Mouse (Mus musculus) layer of hippocampus, adult 2 months (tissue): ENCODE results near the gene Carmil1. TPM values are rescaled to one million over a fixed set of nuclear protein-coding genes. Genes with fewer than 3 reads are reported as not detected.
A peak's percentile ranks its signal among the peaks of the same experiment; 100 is the strongest.

Source experiments
- DNase-seq, 2 experiments: peaks; one replicate each; pipeline ENCODE4 v3.0.0; 2022; ENCODE audit warnings: low spot score in 2 of 2
- H3K27ac ChIP-seq: fragments of 200-600 bp; 2 replicates; pipeline ENCODE4 v1.8.1; 2022
- H3K4me3 ChIP-seq: fragments of 200-600 bp; 2 replicates; pipeline ENCODE4 v1.8.1; 2022; ENCODE audit warnings: mild to moderate bottlenecking
- CTCF ChIP-seq: fragments of 200-600 bp; conservative IDR thresholded peaks from 2 replicates; pipeline ENCODE4 v1.8.1; 2022; ENCODE audit warnings: antibody characterized with exemption, mild to moderate bottlenecking, moderate library complexity
- total RNA-seq, 2 experiments: library from RNA; stranded (reverse); gene quantifications; 2 replicates each; pipeline ENCODE4 v1.2.3; 2021

The Carmil1 gene
- total RNA-seq, 2 experiments from 2014 or later = 37.0 to 47.9 TPM

DNA sequence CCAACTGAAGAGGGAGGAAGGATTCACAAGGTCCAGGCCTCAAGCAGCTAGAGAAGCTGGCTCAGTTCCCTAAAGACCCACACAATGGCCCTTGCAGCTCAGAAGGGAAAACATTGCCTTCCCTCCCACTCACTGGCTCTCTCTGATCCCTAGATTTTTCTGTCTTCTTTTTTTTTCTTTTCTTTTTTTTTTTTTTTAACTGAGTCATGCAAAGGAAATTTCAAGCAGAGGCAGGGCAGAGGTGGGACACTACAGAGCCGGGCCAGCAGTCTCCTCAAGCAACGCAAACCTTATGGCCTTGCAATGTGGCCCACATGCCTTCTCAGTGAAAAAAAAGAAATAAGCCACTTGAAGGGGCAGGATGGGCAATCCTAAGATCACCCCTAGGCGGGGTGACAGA lies 33.2 kb downstream of the Carmil1 start:
- no peak for TF ChIP-seq CTCF
- no peak for DNase-seq
- H3K4me3 ChIP-seq = no peak overlapping the region
- 0 out of 2 replicates have a peak overlapping the region, but pooled peaks have one; percentile 20 for H3K27ac ChIP-seq

DNA sequence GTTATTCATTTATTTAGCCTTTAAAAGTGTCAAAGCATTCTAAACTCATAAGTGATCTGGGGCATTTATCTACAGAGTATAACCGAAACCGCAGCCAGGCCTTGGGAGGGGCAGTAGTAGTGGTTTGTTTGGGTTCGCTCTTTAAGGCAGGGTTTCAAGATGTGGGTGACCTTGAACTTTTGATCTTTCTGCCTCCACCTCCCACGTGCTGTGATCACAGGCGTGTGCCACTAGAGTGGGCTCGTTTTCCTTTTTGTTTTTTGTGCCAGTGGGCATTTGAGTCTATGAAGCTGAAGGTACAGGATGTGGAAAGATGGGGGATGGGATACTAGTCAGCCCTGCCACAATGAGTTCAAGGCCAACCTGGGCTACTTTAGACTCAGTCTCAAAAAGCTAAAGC lies 34.3 kb downstream of the Carmil1 start:
- TF ChIP-seq CTCF = no peak
- no peak overlapping the region for H3K27ac ChIP-seq
- no peak for DNase-seq
- H3K4me3 ChIP-seq = no peak overlapping the region

DNA sequence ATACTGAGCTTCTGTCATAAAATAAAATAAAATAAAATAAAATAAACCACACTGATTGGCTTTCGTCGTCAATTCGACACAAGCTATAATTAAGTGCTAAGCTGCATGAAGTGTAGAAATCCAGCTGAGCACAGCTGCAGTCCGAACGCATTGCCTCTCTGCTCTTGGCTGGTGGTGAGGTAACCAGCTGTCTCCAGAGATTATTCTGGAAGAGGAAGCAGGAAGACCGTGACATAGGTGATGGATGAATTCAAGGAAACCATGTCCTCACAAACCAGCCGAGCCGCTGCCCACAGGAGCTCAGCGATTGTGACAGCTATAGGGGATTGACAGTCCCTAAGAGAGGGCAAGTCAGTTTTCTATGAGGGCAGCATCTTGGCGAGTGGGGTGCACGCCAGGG lies 36.0 kb downstream of the Carmil1 start:
- DNase-seq = no peak
- TF ChIP-seq CTCF = no peak
- H3K4me3 ChIP-seq = no peak overlapping the region
- no peak overlapping the region for H3K27ac ChIP-seq

GRCm38 (mm10) chr13:24243964-24244363 lies 36.6 kb downstream of the Carmil1 start:
- H3K27ac ChIP-seq = no peak overlapping the region
- H3K4me3 ChIP-seq = no peak overlapping the region
- TF ChIP-seq CTCF = no peak
- DNase-seq = no peak

GRCm38 (mm10) chr13:24242429-24243106 lies 38.0 kb downstream of the Carmil1 start:
- no peak for TF ChIP-seq CTCF
- Histone ChIP-seq H3K27ac (peak overlapping the region; percentile 44), H3K4me3 (no peak overlapping the region)
- DNase-seq = no peak

DNA sequence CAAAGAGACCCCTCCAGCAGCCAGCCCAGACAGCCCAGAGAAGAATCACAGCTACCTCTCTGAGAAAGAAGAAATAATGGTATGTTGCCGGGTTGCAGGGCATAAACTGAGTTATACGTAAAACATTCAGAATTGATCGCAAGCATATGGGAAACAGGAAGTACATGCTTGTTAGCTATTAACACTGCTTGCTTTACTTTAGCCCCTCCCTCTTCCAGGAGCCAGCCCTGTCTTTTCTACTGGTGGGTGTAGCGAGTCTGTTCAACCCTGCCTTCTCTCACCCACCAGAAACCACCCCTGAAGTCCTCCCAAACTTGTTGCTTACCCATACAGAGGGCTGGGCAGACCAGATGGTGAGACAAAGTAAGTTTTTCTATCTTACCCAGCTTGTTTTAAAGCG lies 39.4 kb downstream of the Carmil1 start:
- no peak overlapping the region for H3K27ac ChIP-seq
- no peak overlapping the region for H3K4me3 ChIP-seq
- DNase-seq = no peak
- no peak for TF ChIP-seq CTCF

- no peak for TF ChIP-seq CTCF
- no peak overlapping the region for H3K27ac ChIP-seq
- H3K4me3 ChIP-seq = no peak overlapping the region
- no peak for DNase-seq
Observed at GRCm38 (mm10) chr13:24240430-24240829, 40.2 kb downstream of the Carmil1 start.

- H3K27ac ChIP-seq = peak overlapping the region; percentile 81
Observed at GRCm38 (mm10) chr13:24238456-24239120, 42.0 kb downstream of the Carmil1 start.

DNA sequence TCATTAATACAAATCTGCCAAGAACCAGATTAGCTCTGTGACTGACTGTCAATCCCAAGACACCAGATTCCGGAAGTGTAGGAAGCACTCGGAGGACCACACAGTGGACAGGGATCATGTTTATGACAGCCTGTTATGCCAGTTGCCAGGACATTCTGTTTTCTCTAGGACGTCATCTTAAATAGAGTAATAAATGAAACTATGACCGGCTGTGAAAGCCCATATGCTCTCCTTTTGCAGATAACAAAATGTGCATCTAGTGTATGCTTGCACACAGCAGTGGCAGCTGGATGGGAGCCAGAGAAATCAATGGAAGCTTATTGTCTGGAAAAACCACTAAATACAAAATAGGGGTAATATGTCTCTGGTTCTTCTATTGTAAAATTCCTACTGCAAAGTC lies 43.9 kb downstream of the Carmil1 start:
- no peak overlapping the region for H3K4me3 ChIP-seq
- no peak for TF ChIP-seq CTCF
- H3K27ac ChIP-seq = peak overlapping the region; percentile 81; the same call in 1 of the 2 replicates
- peak; percentile 51 to 65 for DNase-seq

More at GRCm38 (mm10) chr13:24238456-24239120, 42.0 kb downstream of the Carmil1 start:
- TF ChIP-seq CTCF = no peak
- H3K4me3 ChIP-seq = no peak overlapping the region
- peak in 1 of 2 experiments; percentile 26 for DNase-seq

DNA sequence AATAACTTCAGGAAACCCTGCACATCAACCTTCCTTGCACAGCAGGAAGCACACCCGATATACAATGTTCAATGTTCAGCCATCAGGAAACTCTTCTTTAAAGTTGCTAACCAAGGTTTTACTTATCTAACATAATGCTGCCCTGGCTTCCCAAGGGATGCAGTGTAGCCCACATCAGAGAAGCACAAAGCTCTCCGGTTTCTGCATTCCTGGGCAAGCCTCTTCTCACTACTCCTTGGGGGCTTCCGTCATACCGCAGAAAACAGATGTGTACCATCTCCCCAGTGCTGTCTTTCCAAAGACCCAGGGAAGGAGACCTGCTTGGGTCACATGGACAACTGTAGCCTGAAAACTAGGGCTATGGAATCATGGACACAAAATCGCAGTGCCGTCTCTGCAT lies 47.8 kb downstream of the Carmil1 start:
- TF ChIP-seq CTCF = no peak
- no peak overlapping the region for H3K4me3 ChIP-seq
- no peak for DNase-seq
- H3K27ac ChIP-seq = no peak overlapping the region

- peak overlapping the region; percentile 71 for H3K27ac ChIP-seq
- no peak for DNase-seq
- no peak overlapping the region for H3K4me3 ChIP-seq
- TF ChIP-seq CTCF = no peak
Observed at GRCm38 (mm10) chr13:24231746-24232483, 48.7 kb downstream of the Carmil1 start.

- Histone ChIP-seq H3K4me3 (no peak overlapping the region), H3K27ac (no peak overlapping the region; the same call in 1 of the 2 replicates)
- TF ChIP-seq CTCF = no peak
- DNase-seq = no peak
Observed at GRCm38 (mm10) chr13:24231146-24231545, 49.4 kb downstream of the Carmil1 start.

- H3K27ac ChIP-seq = no peak overlapping the region
- no peak for DNase-seq
- TF ChIP-seq CTCF = no peak
Observed at GRCm38 (mm10) chr13:24230541-24231095, 50.0 kb downstream of the Carmil1 start.

More at GRCm38 (mm10) chr13:24230541-24231095, 50.0 kb downstream of the Carmil1 start:
- H3K4me3 ChIP-seq = no peak overlapping the region
